Mouse (Mus musculus) kidney, postnatal 36 days (tissue): ENCODE data around the gene Pitpnb.
A peak's percentile ranks its signal among the peaks of the same experiment; 100 is the strongest.

Source experiments
- DNase-seq, 2 experiments: peaks; one replicate each; pipeline ENCODE4 v3.0.0; 2021 to 2022; ENCODE audit warnings: mixed read lengths in 2 of 2

The Pitpnb gene

GRCm38 (mm10) chr5:111330417-111331098, at the start of gene Pitpnb:
Gene Pitpnb (plus strand): TSS chr5:111330763.
- peak; percentile 97 to 100 for DNase-seq

GRCm38 (mm10) chr5:111284420-111285175, 46.0 kb upstream of the Pitpnb start:
- peak; percentile 47 to 68 for DNase-seq

GRCm38 (mm10) chr5:111287571-111287970, 43.0 kb upstream of the Pitpnb start:
- peak in 1 of 2 experiments; percentile 52 for DNase-seq

GRCm38 (mm10) chr5:111288486-111288885, 42.1 kb upstream of the Pitpnb start:
- DNase-seq: peak; percentile 73 to 75

GRCm38 (mm10) chr5:111290071-111290470, 40.5 kb upstream of the Pitpnb start:
- no peak for DNase-seq

- no peak for DNase-seq
These were observed 38.9 kb upstream of the Pitpnb start for GRCm38 (mm10) chr5:111291639-111292038.

GRCm38 (mm10) chr5:111297801-111298200, 32.8 kb upstream of the Pitpnb start:
- no peak for DNase-seq

- DNase-seq: no peak
These were observed 31.9 kb upstream of the Pitpnb start for GRCm38 (mm10) chr5:111298706-111299105.

GRCm38 (mm10) chr5:111300776-111301175, 29.8 kb upstream of the Pitpnb start:
- peak; percentile 18 to 43 for DNase-seq

GRCm38 (mm10) chr5:111301736-111302135, 28.8 kb upstream of the Pitpnb start:
- DNase-seq: peak in 1 of 2 experiments; percentile 39

GRCm38 (mm10) chr5:111304730-111305129, 25.8 kb upstream of the Pitpnb start:
- peak in 1 of 2 experiments; percentile 55 for DNase-seq

GRCm38 (mm10) chr5:111310185-111310584, 20.4 kb upstream of the Pitpnb start:
- DNase-seq: peak; percentile 77 to 79

- DNase-seq: no peak
These were observed 16.7 kb upstream of the Pitpnb start for GRCm38 (mm10) chr5:111313833-111314232.

GRCm38 (mm10) chr5:111315061-111315460, 15.5 kb upstream of the Pitpnb start:
- no peak for DNase-seq

- no peak for DNase-seq
These were observed 13.0 kb upstream of the Pitpnb start for GRCm38 (mm10) chr5:111317526-111317925.

GRCm38 (mm10) chr5:111318946-111319345, 11.6 kb upstream of the Pitpnb start:
- peak in 1 of 2 experiments; percentile 53 for DNase-seq

GRCm38 (mm10) chr5:111325813-111326212, 4.8 kb upstream of the Pitpnb start:
- DNase-seq: peak in 1 of 2 experiments; percentile 33

- peak in 1 of 2 experiments; percentile 18 for DNase-seq
These were observed 3.1 kb upstream of the Pitpnb start for GRCm38 (mm10) chr5:111327420-111327819.

GRCm38 (mm10) chr5:111329782-111330416, 664 bp upstream of the Pitpnb start:
- peak; percentile 7 to 29 for DNase-seq

- no peak for DNase-seq
These were observed 504 bp downstream of the Pitpnb start for GRCm38 (mm10) chr5:111331099-111331435.

GRCm38 (mm10) chr5:111335939-111336691, 5.6 kb downstream of the Pitpnb start:
- no peak for DNase-seq

GRCm38 (mm10) chr5:111341609-111342008, 11.0 kb downstream of the Pitpnb start:
- peak; percentile 37 to 40 for DNase-seq
